Mouse (Mus musculus) kidney, adult 2 months (tissue): ENCODE data around the gene Gnat2.

Source experiments
- CTCF ChIP-seq: fragments of 200-500 bp; conservative IDR thresholded peaks from 2 replicates; pipeline ENCODE4 v1.5.1; 2011; ENCODE audit warnings: low read depth, mild to moderate bottlenecking, control low read depth, low read length, moderate library complexity, mixed read lengths; ENCODE audit not compliant: insufficient read depth, insufficient read length
- POLR2A ChIP-seq: fragments of 200-500 bp; IDR thresholded peaks from one replicate; pipeline ENCODE4 v1.6.1; 2011; ENCODE audit warnings: low read depth, low read length, control low read depth

DNA sequence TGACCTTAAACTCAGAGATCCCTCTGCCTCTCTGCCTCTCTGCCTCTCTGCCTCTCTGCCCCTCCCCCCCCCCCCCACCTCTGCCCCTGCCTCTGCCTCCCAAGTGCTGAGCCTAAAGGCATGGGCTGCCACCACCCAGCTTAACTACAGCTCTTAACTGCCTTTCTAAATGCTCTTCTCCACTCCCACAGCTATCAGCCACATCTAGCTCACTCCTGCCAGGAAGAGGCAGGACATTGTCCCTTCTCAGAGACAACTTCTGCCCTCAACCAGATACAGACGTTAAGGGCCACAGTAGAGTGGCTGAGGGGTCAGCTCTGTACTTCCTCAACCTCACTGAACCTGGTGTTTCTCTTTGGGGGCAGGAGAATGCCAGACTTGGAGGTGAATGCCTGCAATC lies 23.8 kb upstream of the Gnat2 start:
- no peak for TF ChIP-seq CTCF
- TF ChIP-seq POLR2A = no peak
